Mouse (Mus musculus) stomach, postnatal 0 days (tissue): ENCODE measurements at regions not wholly inside any gene's neighbourhood (a gene's known extent, or its start where the extent isn't known, plus 50 kb on each side); places are given as distances from the start of the nearest gene placed in this dataset.

Experiments
- CTCF ChIP-seq: IDR thresholded peaks from 2 replicates; pipeline ENCODE4 v1.5.1; 2016; ENCODE audit warnings: antibody characterized with exemption, low read depth, mild to moderate bottlenecking, moderate library complexity
- EP300 ChIP-seq: optimal IDR thresholded peaks from 2 replicates; pipeline ENCODE3; 2016; ENCODE audit warnings: antibody characterized with exemption

GRCm38 (mm10) chr7:68412786-68413185 is 139.1 kb downstream of the Fam169b start:
- TF ChIP-seq CTCF (no peak), EP300 (no peak)
